Mouse (Mus musculus) megakaryocyte, embryonic 14.5 days (primary cell): Measurements from ENCODE around the gene Sik3. TPM values are rescaled to one million over a fixed set of nuclear protein-coding genes. Genes with fewer than 3 reads are reported as not detected.

Experiments used
- H3K27me3 ChIP-seq: replicated peaks from 2 replicates; pipeline ENCODE3; 2012; ENCODE audit warnings: inconsistent platforms
- H3K36me3 ChIP-seq: replicated peaks from 2 replicates; pipeline ENCODE3; 2012; ENCODE audit warnings: low read length, inconsistent platforms, mixed read lengths
- H3K4me1 ChIP-seq: 2 replicates; pipeline ENCODE4 v1.6.1; 2012; ENCODE audit warnings: inconsistent platforms
- H3K4me3 ChIP-seq: replicated peaks from 2 replicates; pipeline ENCODE3; 2012; ENCODE audit warnings: moderate library complexity, mild to moderate bottlenecking, inconsistent platforms
- H3K9me3 ChIP-seq: 2 replicates; pipeline ENCODE4 v1.6.1; 2012; ENCODE audit warnings: inconsistent platforms
- FLI1 ChIP-seq: IDR thresholded peaks from 2 replicates; pipeline ENCODE4 v1.6.1; 2012; ENCODE audit warnings: low read length, inconsistent platforms, mixed read lengths
- GATA1 ChIP-seq: IDR thresholded peaks from 3 replicates; pipeline ENCODE4 v1.6.1; 2012; ENCODE audit warnings: mixed read lengths, low read length, inconsistent platforms, borderline replicate concordance
- polyA plus RNA-seq: library from polyadenylated mRNA; stranded (reverse); fragments of >175 nt; gene quantifications from 2 replicates; pipeline ENCODE4 v1.2.3, GENCODE M21; 2012; ENCODE audit warnings: low replicate concordance; ENCODE audit not compliant: insufficient read depth

Sik3 gene
- polyA plus RNA-seq, 1 experiment: 17.3 TPM

GRCm38 (mm10) chr9:46270782-46271181 lies 258.2 kb downstream of the Sik3 start:
- Histone ChIP-seq H3K36me3 (peaks cover 15% of the 10 kb centered on the region), H3K4me3 (no peak overlapping the region)
- no peak for TF ChIP-seq GATA1
- TF ChIP-seq FLI1: no peak

GRCm38 (mm10) chr9:46272070-46272469 lies 259.4 kb downstream of the Sik3 start:
- Histone ChIP-seq H3K4me1 (peaks cover 77% of the 10 kb centered on the region), H3K9me3 (no peaks in the 10 kb centered on the region), H3K27me3 (peaks cover 33% of the 10 kb centered on the region), H3K4me3 (peak overlapping the region; percentile 97), H3K36me3 (peaks cover 28% of the 10 kb centered on the region)
- TF ChIP-seq FLI1: no peak
- TF ChIP-seq GATA1: no peak

More at GRCm38 (mm10) chr9:46270782-46271181, 258.2 kb downstream of the Sik3 start:
- peaks cover 33% of the 10 kb centered on the region for H3K27me3 ChIP-seq
- peaks cover 68% of the 10 kb centered on the region for H3K4me1 ChIP-seq
- no peaks in the 10 kb centered on the region for H3K9me3 ChIP-seq

GRCm38 (mm10) chr9:46272677-46273454 lies 260.2 kb downstream of the Sik3 start, which contains the start of gene Zpr1:
Gene Zpr1, plus strand, starts transcription at chr9:46273064.
- Histone ChIP-seq H3K4me3 (peak within 1 kb of the TSS; percentile 97), H3K36me3 (peaks cover 36% of the 10 kb centered on the region), H3K9me3 (no peaks in the 10 kb centered on the region), H3K27me3 (peaks cover 26% of the 10 kb centered on the region), H3K4me1 (peaks cover 69% of the 10 kb centered on the region)
- TF ChIP-seq GATA1: no peak
- TF ChIP-seq FLI1: peak; percentile 90; the same call in 1 of the 2 replicates

Other genes starting within 250 kb of the Sik3 start
- 13.4 TPM in 1 of 2 replicates, not detected in the other for gene Cep164, start 184.1 kb upstream of the Sik3 start, polyA plus RNA-seq
- gene Bace1, start 174.2 kb upstream of the Sik3 start, polyA plus RNA-seq: 0.37 and 1.5 TPM in 2 replicates
- gene Pcsk7, start 106.3 kb upstream of the Sik3 start, polyA plus RNA-seq: 6.5 and 7.7 TPM in 2 replicates
- 5.8 and 6.8 TPM in 2 replicates for gene Rnf214, start 105.9 kb upstream of the Sik3 start, polyA plus RNA-seq
- 1.8 TPM in 1 of 2 replicates, not detected in the other for gene Tagln, start 76.8 kb upstream of the Sik3 start, polyA plus RNA-seq
- gene Sidt2, start 57.6 kb upstream of the Sik3 start, polyA plus RNA-seq: 9.5 and 30.5 TPM in 2 replicates
- 17.5 and 72.4 TPM in 2 replicates for gene Pafah1b2, start 130 bp upstream of the Sik3 start, polyA plus RNA-seq
- 1.4 and 1.8 TPM in 2 replicates for gene Apoa1, start 215.8 kb downstream of the Sik3 start, polyA plus RNA-seq
- not detected in 2 replicates for gene Apoc3, start 222.8 kb downstream of the Sik3 start, polyA plus RNA-seq
- gene Apoa4, start 227.9 kb downstream of the Sik3 start, polyA plus RNA-seq: not detected in 2 replicates